Mouse (Mus musculus) kidney, adult 2 months (tissue): ENCODE results near the gene Gm9774. TPM values are rescaled to one million over a fixed set of nuclear protein-coding genes. Genes with fewer than 3 reads are reported as not detected.

Experiments used
- DNase-seq: peaks from one replicate; pipeline ENCODE4 v3.0.0; 2021
- H3K27ac ChIP-seq: fragments of 200-500 bp; 2 replicates; pipeline ENCODE4 v1.5.1; 2012; ENCODE audit warnings: low read depth, low read length, control low read depth, inconsistent platforms; ENCODE audit not compliant: insufficient read depth
- H3K27me3 ChIP-seq: fragments of 200-500 bp; replicated peaks from 2 replicates; pipeline ENCODE4 v1.6.1; 2012; ENCODE audit warnings: mild to moderate bottlenecking, moderate library complexity, low read length, inconsistent platforms; ENCODE audit not compliant: control insufficient read depth, insufficient read depth
- H3K36me3 ChIP-seq: fragments of 200-500 bp; 2 replicates; pipeline ENCODE4 v1.6.1; 2012; ENCODE audit warnings: mild to moderate bottlenecking, moderate library complexity, low read length, inconsistent platforms; ENCODE audit not compliant: control insufficient read depth, insufficient read depth
- H3K4me1 ChIP-seq: fragments of 200-500 bp; 2 replicates; pipeline ENCODE4 v1.6.1; 2011; ENCODE audit warnings: low read length; ENCODE audit not compliant: control insufficient read depth, insufficient read depth
- H3K4me3 ChIP-seq: fragments of 200-500 bp; 2 replicates; pipeline ENCODE4 v1.5.1; 2011; ENCODE audit warnings: mild to moderate bottlenecking, low read depth, low read length, control low read depth; ENCODE audit not compliant: insufficient read depth
- CTCF ChIP-seq: fragments of 200-500 bp; conservative IDR thresholded peaks from 2 replicates; pipeline ENCODE4 v1.5.1; 2011; ENCODE audit warnings: low read depth, mild to moderate bottlenecking, control low read depth, low read length, moderate library complexity, mixed read lengths; ENCODE audit not compliant: insufficient read depth, insufficient read length
- POLR2A ChIP-seq: fragments of 200-500 bp; IDR thresholded peaks from one replicate; pipeline ENCODE4 v1.6.1; 2011; ENCODE audit warnings: low read depth, low read length, control low read depth
- WGBS: fragments of 180-500 bp; shearing (Covaris S2); methylation state at CpG from one replicate; pipeline ENCODE4 v1.1.7; 2018; 5-methylcytosine and 5-hydroxymethylcytosine counted together
- polyA plus RNA-seq: library from polyadenylated mRNA; depleted of rRNA; stranded (reverse); fragments of >200 nt; gene quantifications from 2 replicates; pipeline ENCODE4 v1.2.3, GENCODE M21; 2012; rRNA removed

Gm9774 gene
- polyA plus RNA-seq, 1 experiment = 4.2 TPM

DNA sequence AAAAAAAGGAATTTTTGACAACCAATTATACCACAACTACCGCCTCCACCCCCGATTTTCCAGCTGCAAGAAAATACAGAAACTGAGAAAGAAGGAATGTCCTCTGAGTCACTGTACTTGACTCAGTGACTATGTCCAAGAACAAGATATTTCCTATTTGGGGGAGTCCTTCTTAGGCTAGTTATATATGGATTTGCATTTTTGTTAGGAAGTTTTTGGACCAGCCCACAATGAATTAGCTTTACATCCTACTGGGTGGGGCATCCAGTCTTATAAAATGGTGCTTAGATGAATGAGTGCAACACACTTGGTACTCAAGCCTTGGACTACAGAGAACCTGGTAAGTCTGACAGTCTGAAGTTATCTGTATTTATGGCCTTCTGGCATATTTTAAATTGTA lies 3.1 kb upstream of the Gm9774 start, which contains the start of gene Sprr2k:
Gene Sprr2k (plus strand): TSS at position 301 of the 400 bp plus-strand sequence.
- H3K36me3 ChIP-seq = no peaks in the 10 kb centered on the region
- H3K4me1 ChIP-seq = no peaks in the 10 kb centered on the region
- H3K27me3 ChIP-seq = no peaks in the 10 kb centered on the region
- WGBS = 85% methylated on average over 2 of the region's 2 CpGs
- H3K4me3 ChIP-seq = no peak within 1 kb of the TSS
- TF ChIP-seq CTCF (no peak), POLR2A (no peak)
- H3K27ac ChIP-seq = no peak within 1 kb of the TSS
- no peak for DNase-seq

GRCm38 (mm10) chr3:92417782-92418181 lies 11.4 kb downstream of the Gm9774 start, which contains the start of gene Sprr2j-ps:
Sprr2j-ps (plus strand) TSS chr3:92418082.
- no peak within 1 kb of the TSS for H3K4me3 ChIP-seq
- TF ChIP-seq POLR2A = no peak
- no peak for TF ChIP-seq CTCF

GRCm38 (mm10) chr3:92407691-92408090 lies 21.5 kb downstream of the Gm9774 start, which contains the start of gene Sprr2i:
Sprr2i (plus strand) TSS chr3:92407991.
- no peaks in the 10 kb centered on the region for H3K4me1 ChIP-seq
- TF ChIP-seq POLR2A (no peak), CTCF (no peak)
- H3K4me3 ChIP-seq = no peak within 1 kb of the TSS
- no peak for DNase-seq
- 92% methylated on average over 2 of the region's 2 CpGs for WGBS
- H3K27me3 ChIP-seq = no peaks in the 10 kb centered on the region
- no peak within 1 kb of the TSS for H3K27ac ChIP-seq
- no peaks in the 10 kb centered on the region for H3K36me3 ChIP-seq

More at GRCm38 (mm10) chr3:92417782-92418181, 11.4 kb downstream of the Gm9774 start, which contains the start of gene Sprr2j-ps:
- Histone ChIP-seq H3K27me3 (no peaks in the 10 kb centered on the region), H3K4me1 (no peaks in the 10 kb centered on the region), H3K27ac (no peak within 1 kb of the TSS), H3K36me3 (no peaks in the 10 kb centered on the region)
- 91% methylated on average over 2 of the region's 2 CpGs for WGBS
- no peak for DNase-seq

- TF ChIP-seq CTCF = no peak
- TF ChIP-seq POLR2A = no peak
- WGBS = 36% methylated on average over 1 of the region's 1 CpGs
- H3K36me3 ChIP-seq = no peaks in the 10 kb centered on the region
- no peaks in the 10 kb centered on the region for H3K27me3 ChIP-seq
- no peak for DNase-seq
- H3K4me1 ChIP-seq = no peaks in the 10 kb centered on the region
- no peak overlapping the region for H3K4me3 ChIP-seq
- H3K27ac ChIP-seq = no peak overlapping the region
These were observed 34.9 kb downstream of the Gm9774 start for GRCm38 (mm10) chr3:92394301-92394700.

- DNase-seq = no peak
- Histone ChIP-seq H3K27me3 (no peaks in the 10 kb centered on the region), H3K27ac (no peak within 1 kb of the TSS), H3K4me1 (no peaks in the 10 kb centered on the region), H3K36me3 (no peaks in the 10 kb centered on the region), H3K4me3 (no peak within 1 kb of the TSS)
- WGBS = 92% methylated on average over 1 of the region's 1 CpGs
- no peak for TF ChIP-seq POLR2A
- TF ChIP-seq CTCF = no peak
These were observed 43.8 kb downstream of the Gm9774 start, which contains the start of gene Sprr2h for GRCm38 (mm10) chr3:92385385-92385784. Sprr2h (plus strand) TSS chr3:92385685.

Other genes starting within 250 kb of the Gm9774 start
- 0.62 and 0.66 TPM in 2 replicates for gene Sprr2a1, start 213.6 kb downstream of the Gm9774 start, polyA plus RNA-seq
- gene Sprr2a2, start 213.5 kb downstream of the Gm9774 start, polyA plus RNA-seq = 83.9 and 143 TPM in 2 replicates
- gene Sprr2a3, start 144.0 kb downstream of the Gm9774 start, polyA plus RNA-seq = 4.7 and 6.1 TPM in 2 replicates
- gene Sprr2b, start 112.8 kb downstream of the Gm9774 start, polyA plus RNA-seq = not detected in 2 replicates
- not detected in 2 replicates for gene Sprr2d, start 90.3 kb downstream of the Gm9774 start, polyA plus RNA-seq
- not detected in 2 replicates for gene Sprr2e, start 77.3 kb downstream of the Gm9774 start, polyA plus RNA-seq
- 0.25 and 0.54 TPM in 2 replicates for gene Sprr2f, start 64.2 kb downstream of the Gm9774 start, polyA plus RNA-seq
- not detected in 2 replicates for gene Sprr2h, start 43.7 kb downstream of the Gm9774 start, polyA plus RNA-seq
- not detected in 2 replicates for gene Sprr2i, start 21.4 kb downstream of the Gm9774 start, polyA plus RNA-seq
- not detected in 2 replicates for gene Sprr2j-ps, start 11.3 kb downstream of the Gm9774 start, polyA plus RNA-seq
- gene Sprr2k, start 3.2 kb upstream of the Gm9774 start, polyA plus RNA-seq = not detected in 2 replicates
- gene Sprr1b, start 9.4 kb upstream of the Gm9774 start, polyA plus RNA-seq = not detected in 2 replicates
- gene Sprr3, start 29.3 kb upstream of the Gm9774 start, polyA plus RNA-seq = not detected in 2 replicates
- 32.6 and 48.8 TPM in 2 replicates for gene Sprr1a, start 56.5 kb upstream of the Gm9774 start, polyA plus RNA-seq
- not detected in 2 replicates for gene Sprr4, start 71.1 kb upstream of the Gm9774 start, polyA plus RNA-seq
- gene 2310046K23Rik, start 105.1 kb upstream of the Gm9774 start, polyA plus RNA-seq = not detected in 2 replicates
- gene Ivl, start 144.3 kb upstream of the Gm9774 start, polyA plus RNA-seq = 0.08 and 0.14 TPM in 2 replicates
- gene Smcp, start 159.6 kb upstream of the Gm9774 start, polyA plus RNA-seq = 3.3 and 3.5 TPM in 2 replicates
- not detected in 2 replicates for gene 2210017I01Rik, start 178.1 kb upstream of the Gm9774 start, polyA plus RNA-seq
- not detected in 2 replicates for gene Lce6a, start 192.2 kb upstream of the Gm9774 start, polyA plus RNA-seq
- not detected in 2 replicates for gene Lce1a1, start 218.9 kb upstream of the Gm9774 start, polyA plus RNA-seq
- gene Lce1b, start 227.5 kb upstream of the Gm9774 start, polyA plus RNA-seq = not detected in 2 replicates
- not detected in 2 replicates for gene Lce1a2, start 240.9 kb upstream of the Gm9774 start, polyA plus RNA-seq
- gene Lce1c, start 249.8 kb upstream of the Gm9774 start, polyA plus RNA-seq = not detected in 2 replicates